Mouse (Mus musculus) liver, embryonic 14 days (tissue): ENCODE results near the gene Helz. TPM values are rescaled to one million over a fixed set of nuclear protein-coding genes. Genes with fewer than 3 reads are reported as not detected.

Experiments
- polyA plus RNA-seq: library from polyadenylated mRNA; depleted of rRNA; stranded (reverse); fragments of >200 nt; gene quantifications from 2 replicates; pipeline ENCODE4 v1.2.3, GENCODE M21; 2012; rRNA removed

Helz gene
- polyA plus RNA-seq: 3.4 TPM in 2 replicates

DNA sequence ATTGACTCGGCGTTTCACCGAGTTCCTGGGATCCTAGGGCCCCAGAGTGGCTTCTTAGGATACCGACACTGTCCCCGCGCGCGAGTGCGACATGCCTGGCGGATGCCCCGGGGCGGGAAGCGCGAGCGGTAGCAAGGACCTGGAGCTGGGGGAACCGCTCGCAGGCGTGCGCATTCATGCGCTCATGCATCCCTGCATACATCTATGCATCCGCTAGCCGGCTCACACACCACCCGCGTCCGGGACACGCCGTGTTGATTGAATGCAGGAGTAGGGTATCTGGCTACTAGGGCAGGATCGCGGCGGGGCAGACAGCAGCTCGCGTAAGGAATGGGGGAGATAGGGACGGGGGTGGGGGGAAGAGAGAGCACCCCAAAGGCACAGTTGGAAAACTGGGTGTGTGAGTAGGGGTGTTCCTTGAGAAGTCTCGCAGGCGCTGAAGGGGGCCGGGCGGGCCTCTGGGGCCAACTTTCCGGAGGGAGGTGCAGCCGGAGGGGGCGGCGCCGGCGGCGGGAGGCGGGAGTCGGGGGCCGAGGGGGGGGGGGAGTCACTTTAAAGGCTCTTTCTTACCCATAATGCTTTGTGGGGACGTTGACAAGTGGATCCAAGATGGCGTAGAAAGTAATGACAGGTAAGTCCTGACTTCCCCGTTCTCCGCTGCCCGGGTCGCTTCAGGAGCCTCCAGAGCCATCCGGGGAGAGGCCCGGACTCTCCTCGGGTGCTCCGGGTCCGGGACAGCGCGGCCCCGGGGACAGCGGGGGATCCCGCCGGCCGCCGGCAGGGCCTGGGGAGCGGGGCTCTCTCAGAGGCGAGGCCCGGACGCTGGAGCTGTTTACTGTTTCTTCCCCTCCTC lies at the start of gene Helz:
Gene Helz (plus strand): TSS at position 580 of the 853 bp plus-strand sequence.

DNA sequence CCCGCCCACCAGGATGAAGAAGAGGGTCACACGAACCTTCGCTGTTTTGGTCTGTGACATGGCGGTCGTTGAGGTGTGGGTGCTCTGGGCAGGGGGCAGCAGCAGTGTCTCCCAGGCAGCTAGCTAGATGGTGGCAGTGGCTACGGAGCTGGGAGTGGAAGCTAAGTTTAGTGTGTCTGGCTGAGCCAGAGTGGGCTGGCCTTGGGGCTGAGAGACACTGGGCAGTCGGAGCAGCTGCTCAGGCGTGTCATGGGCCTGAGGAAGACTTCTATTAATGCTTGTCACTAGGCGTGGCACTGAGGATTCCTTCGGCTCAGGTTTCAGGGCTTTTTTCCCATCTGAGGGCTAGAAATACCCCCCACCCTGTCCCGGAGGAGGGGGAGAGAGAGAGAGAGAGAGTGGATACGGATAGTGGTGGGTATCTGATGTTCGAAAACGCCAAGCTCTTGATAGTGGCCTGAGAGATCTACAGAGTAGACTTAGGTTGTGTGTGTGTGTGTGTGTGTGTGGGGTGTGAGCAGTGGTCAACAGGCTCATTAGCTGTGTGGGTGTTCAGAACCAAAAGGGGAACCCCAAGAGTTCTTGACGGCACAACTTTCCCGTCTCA lies 168.7 kb downstream of the Helz start, which contains the start of gene Cacng1:
Gene Cacng1 (minus strand): TSS at position 191 of the 607 bp plus-strand sequence.

Other genes with a start within 250 kb of the Helz start
- 3.3 and 3.9 TPM in 2 replicates for gene Pitpnc1, start 77.2 kb upstream of the Helz start, polyA plus RNA-seq
- 47.1 and 53.5 TPM in 2 replicates for gene Psmd12, start 68.4 kb upstream of the Helz start, polyA plus RNA-seq
- gene Cacng1, start 168.6 kb downstream of the Helz start, polyA plus RNA-seq: 0.24 TPM in 1 of 2 replicates, not detected in the other
- gene Cacng4, start 246.6 kb downstream of the Helz start, polyA plus RNA-seq: 0.08 and 0.15 TPM in 2 replicates